Mouse (Mus musculus): ENCODE data around the gene Kcnq1.

Kcnq1 gene

GRCm38 (mm10) chr7:143284866-143285265 is 178.7 kb downstream of the Kcnq1 start:
- DNase-seq: no peak

DNA sequence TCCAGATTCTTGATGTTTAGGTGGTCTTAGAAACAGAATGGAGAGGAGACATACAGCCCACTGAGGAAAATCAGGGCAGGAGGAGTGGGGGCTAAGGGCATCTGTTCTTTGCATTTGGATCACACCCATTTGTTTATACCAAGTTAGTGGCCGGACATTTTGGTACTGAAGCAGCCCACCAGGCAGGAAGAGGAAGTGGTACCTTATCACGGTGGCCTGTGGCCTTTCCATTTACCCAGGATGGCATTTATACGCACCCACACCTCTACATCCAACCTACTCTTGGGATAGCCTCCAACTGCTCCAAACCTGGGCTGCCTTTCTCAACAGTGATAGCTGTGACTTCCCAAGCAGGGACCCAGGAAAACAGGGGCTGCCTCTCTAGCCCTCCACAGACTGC is 179.3 kb downstream of the Kcnq1 start:
- DNase-seq: peak in 1 of 2 experiments; percentile 14

DNA sequence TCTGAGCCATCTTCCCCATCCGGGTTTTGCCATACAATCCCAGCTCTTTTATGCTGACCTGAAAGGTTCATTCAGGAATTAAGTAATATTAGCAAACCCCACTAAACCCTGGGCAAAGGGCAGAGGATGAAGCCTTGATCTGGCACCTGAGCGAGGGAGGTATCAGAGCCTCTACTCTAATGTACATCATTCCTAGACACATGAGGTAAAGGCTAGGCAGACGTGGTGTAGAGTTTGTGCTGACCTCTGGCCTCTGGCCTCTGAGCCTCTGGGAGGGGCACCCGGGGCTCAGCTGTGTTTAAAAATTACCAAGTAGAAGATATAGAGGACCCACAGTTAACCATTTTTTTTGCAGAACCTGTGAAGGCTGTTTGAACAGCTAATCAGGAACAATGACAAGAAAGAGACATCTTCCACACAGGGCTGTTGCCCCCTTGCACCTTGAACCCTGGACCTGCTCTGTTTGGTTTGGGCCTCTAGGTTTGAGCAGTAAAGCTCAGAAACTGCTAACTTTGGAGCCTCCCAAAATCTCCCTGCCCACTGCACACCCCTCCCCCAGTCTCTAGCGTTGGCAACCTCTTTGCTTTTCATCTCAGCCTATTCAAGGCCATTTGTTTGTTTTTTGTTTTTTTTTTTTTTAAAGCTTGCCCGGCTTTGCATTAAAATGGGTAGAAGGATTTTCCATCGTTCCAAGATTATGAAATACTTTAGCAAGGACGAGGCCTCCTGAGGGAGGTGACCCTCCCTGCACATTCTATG is 180.5 kb downstream of the Kcnq1 start:
- peak; percentile 19 to 38 for DNase-seq

GRCm38 (mm10) chr7:143288135-143288534 is 182.0 kb downstream of the Kcnq1 start:
- DNase-seq: peak in 1 of 2 experiments; percentile 3

GRCm38 (mm10) chr7:143289082-143289849 is 183.1 kb downstream of the Kcnq1 start:
- DNase-seq: peak; percentile 22 to 55

DNA sequence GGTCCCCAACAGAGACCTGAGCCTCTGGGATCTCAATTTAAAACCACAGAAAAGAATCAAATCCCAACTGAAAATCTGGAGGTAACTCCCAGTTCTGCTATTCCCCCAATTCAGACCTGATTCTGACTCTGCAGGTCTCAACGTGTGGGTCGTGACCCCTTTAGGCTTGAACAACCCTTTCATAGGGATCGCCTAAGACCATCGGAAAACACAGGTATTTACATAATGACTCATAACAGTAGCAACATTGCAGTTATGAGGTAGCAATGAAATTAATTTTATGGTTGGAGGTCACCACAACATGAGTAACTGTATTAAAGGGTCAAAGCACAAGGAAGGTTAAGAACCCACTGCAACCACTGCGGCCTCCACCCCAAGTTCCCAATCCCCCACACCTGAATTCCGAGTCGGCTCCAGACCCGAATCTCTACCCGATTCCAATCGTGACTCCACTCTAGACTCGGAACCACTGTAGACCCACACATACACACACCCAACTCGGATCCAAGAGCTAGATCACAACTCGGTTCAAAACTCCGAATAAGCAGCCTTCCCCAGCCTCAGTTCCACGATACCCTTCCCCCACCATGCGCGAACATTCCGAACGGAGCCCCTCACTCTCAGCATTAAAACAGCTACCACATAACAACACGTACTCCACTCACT is 188.7 kb downstream of the Kcnq1 start:
- peak in 1 of 2 experiments; percentile 33 for DNase-seq

GRCm38 (mm10) chr7:143295356-143296000 is 189.3 kb downstream of the Kcnq1 start:
- DNase-seq: peak; percentile 59 to 73

- peak in 1 of 2 experiments; percentile 34 for DNase-seq
These were observed 189.8 kb downstream of the Kcnq1 start for GRCm38 (mm10) chr7:143296001-143296379.

- DNase-seq: peak; percentile 91 to 95
These were observed 190.2 kb downstream of the Kcnq1 start for GRCm38 (mm10) chr7:143296384-143296801.

GRCm38 (mm10) chr7:143300037-143300436 is 193.9 kb downstream of the Kcnq1 start:
- no peak for DNase-seq

DNA sequence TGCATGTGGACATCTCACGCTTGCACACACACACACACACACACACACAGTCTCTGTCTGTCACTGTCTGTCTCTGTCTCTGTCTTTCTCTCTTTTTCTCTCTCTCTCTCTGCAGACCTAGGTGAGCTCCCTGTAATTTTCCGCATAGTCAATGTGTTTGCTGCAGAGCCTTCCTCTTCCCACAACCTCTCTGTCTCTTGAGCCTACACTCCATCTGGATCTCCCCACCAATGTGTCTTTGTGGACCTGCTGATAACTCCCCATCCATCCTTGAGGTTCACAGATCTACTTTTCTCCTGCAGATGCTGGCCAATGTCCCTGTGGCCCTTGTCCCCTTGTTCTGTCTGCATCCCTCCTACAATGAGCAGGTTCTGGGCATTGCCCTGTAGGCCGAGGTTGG is 194.5 kb downstream of the Kcnq1 start:
- no peak for DNase-seq

DNA sequence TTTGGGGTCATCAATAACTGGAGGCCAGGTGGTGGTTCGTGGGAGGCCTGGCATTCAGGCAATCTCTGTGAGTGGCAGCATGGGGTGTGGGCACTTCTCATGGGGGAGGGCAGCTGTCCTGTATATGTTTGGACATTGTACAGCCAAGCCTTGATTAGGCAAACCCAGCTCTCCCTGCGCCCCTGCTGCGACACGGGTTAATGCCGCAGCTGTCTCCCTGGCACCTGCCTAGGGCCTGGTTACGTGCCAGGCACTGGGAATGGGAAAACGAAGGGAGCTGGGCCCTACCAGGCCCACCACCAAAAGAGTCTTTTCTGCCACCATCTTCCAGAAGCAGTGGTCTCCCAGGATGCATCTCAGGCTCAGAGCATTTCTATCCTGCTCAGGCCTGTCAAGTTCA is 196.0 kb downstream of the Kcnq1 start:
- peak in 1 of 2 experiments; percentile 8 for DNase-seq

DNA sequence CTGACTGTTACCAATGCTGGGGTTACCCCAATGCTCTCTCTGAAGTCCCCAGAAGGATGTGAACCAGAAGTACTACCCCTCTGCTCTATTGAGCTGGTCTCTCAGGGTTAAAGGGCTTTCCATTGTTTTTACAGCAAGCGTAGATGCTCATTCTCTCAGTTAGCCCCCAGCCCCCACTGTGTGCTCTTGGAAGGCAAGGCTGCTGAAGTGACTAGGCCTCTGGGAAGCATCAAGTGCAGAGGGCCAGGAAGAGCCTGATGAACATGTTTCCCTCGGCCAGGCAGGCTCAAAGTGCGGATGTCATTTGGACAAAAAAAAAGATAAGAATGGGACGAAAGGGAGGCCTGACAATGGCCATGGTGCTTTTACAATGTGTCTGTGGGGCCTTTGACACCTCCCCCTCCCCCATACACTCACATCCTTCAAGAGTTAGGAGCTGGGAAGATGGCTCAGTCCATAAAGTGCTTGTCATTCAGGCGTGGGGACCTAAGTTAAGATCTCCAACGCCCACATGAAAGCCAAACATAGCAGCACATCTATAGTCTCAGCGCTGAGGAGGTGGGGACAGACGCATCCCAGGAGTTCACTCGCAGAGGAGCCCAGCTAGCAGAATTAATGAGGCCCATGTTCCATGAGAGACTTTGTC is 196.6 kb downstream of the Kcnq1 start:
- no peak for DNase-seq

DNA sequence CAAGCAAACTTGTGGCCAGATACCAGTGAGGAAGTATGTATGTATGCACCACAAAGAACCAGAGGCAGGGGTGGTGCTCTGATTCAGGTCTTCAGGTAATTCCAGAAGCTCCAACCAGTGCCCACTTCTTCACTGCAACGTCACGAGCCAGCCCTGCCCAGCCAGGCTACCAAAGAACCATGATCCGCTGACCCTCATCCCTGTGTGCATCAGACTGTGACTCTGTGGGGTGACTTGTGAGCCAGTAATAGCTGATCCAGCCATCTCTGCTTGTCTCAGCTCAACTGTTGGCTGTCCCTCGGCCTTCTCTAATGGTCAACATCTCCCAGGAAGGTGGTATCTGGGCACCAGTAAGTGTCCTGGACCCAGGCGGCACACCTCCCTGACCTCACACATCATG is 197.4 kb downstream of the Kcnq1 start:
- DNase-seq: peak; percentile 25 to 59

DNA sequence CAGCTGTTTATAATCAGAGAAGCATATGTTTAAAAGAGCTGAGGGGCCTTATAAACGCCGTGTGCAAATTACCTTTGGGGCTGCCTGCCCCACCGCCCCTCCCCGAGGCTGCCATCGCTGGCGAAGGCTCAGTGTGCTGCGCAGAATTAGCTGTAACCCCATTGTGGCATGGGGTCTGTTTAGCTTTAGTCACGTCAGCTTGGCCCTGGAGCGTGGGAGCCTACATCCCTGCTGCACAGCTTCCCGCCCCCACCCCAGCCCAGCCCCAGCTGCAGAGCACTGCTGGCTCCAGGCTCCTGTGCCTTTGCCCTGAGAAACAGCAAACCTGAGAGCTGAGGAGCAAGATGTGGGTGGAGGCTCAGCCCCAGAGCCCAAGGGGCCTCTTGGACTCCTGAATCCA is 199.6 kb downstream of the Kcnq1 start:
- no peak for DNase-seq

DNA sequence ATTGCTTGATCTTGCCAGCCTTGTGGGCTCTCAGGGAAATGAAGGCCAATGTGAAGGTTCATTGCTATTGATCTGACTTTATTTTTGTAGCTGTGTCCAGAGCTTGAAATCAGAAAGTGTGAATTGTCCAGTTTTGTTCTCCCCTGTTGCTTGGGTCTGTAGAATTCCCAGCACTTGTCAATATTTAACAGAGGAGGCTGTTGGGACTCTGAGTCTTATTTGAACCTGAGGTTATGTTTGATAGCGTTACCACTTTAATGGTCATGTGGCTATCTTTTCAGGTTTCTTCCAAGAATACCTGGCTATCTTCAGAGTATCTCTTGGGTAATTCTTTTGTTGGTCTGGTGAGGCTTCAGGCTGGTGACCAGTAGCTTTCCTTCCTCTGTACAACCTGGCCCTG is 201.8 kb downstream of the Kcnq1 start:
- no peak for DNase-seq

GRCm38 (mm10) chr7:143310311-143310710 is 204.1 kb downstream of the Kcnq1 start:
- DNase-seq: no peak

- DNase-seq: no peak
These were observed 204.7 kb downstream of the Kcnq1 start for GRCm38 (mm10) chr7:143310847-143311246.

- no peak for DNase-seq
These were observed 205.3 kb downstream of the Kcnq1 start for GRCm38 (mm10) chr7:143311471-143311870.

DNA sequence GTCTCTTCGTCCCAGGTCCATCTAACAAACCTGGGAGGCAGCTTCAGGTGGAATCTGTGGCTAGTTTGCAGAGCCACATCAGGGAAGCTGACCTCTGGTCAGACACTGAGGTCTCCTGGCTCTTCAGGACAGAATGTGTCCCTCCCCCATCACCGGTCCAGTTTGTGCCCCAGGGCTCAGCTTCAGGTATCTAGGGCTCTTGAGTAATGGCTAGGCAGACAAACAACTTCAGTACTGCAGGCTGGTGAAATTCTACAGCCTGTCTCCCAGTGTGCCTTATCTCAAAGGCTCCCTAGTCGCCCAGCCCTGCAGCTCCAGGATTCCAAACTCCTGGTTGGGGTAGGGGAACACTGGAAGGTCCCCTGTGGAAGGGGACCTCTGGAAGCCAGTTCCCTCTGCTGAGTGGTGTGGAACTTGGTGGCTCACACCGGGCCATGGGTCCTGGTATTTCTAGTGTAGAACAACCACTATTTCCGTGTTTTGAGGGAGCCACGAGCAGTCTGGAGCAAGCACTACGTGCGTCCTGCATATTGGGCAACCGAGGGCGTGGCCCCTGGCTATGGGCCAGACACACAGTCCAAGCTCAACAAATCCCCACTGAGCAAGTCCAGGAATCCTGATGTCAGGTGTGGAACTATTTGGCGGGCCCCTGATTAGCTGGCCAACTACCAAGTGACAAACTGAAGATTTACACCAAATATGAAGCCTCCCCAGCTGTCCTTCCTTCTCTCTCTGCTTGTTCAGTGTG is 207.6 kb downstream of the Kcnq1 start:
- peak; percentile 61 to 80 for DNase-seq

DNA sequence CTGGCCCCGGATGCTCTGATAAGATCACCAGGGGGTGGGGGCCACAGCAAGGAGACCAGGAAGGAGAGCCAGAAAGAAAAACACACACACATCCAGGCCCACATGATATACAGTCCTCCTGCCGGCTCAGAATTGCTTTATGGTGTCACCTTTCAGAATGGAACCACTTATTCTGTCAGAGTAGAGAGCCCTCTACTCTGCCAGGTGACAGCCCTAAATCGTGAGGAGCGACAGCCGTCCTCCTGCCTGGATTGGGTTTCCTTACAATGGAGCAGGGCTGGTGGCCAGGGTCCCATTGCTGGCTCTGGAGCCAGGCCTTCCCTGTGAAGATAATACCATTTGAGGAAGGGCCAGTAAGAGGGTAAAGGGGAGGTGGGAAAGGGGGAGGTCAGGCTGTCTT is 212.3 kb downstream of the Kcnq1 start:
- no peak for DNase-seq

- peak in 1 of 2 experiments; percentile 6 for DNase-seq
These were observed 214.2 kb downstream of the Kcnq1 start for GRCm38 (mm10) chr7:143320367-143320766.
